Mouse (Mus musculus) ES-E14 (cell line): ENCODE measurements around the gene Chchd6.

Source experiments
- CHD2 ChIP-seq: IDR thresholded peaks from 2 replicates; pipeline ENCODE4 v1.6.1; 2014; ENCODE audit warnings: mild to moderate bottlenecking, low read depth, low read length, inconsistent platforms
- HCFC1 ChIP-seq: IDR thresholded peaks from 2 replicates; pipeline ENCODE4 v1.6.1; 2012; ENCODE audit warnings: low read length, inconsistent platforms, borderline replicate concordance; ENCODE audit not compliant: insufficient read depth
- MAFK ChIP-seq: IDR thresholded peaks from 2 replicates; pipeline ENCODE4 v1.6.1; 2014; ENCODE audit warnings: mild to moderate bottlenecking, low read depth, low read length, inconsistent platforms; ENCODE audit not compliant: insufficient read depth
- ZC3H11A ChIP-seq: IDR thresholded peaks from 2 replicates; pipeline ENCODE4 v1.6.1; 2012; ENCODE audit warnings: low read depth, mild to moderate bottlenecking, inconsistent platforms, low read length, borderline replicate concordance
- ZNF384 ChIP-seq: IDR thresholded peaks from 2 replicates; pipeline ENCODE4 v1.6.1; 2012; ENCODE audit warnings: low read depth, low read length, inconsistent platforms

GRCm38 (mm10) chr6:89457601-89458000 lies 137.9 kb downstream of the Chchd6 start:
- TF ChIP-seq CHD2 (no peak), HCFC1 (no peak), ZNF384 (no peak), ZC3H11A (no peak), MAFK (no peak)
